Mouse (Mus musculus): ENCODE data around the gene Rnf114. TPM values are rescaled to one million over a fixed set of nuclear protein-coding genes. Genes with fewer than 3 reads are reported as not detected.

The Rnf114 gene
- polyA plus RNA-seq, 1 experiment, result 234 TPM

- Histone ChIP-seq H3K36me3 (ENCODE audit: control insufficient read depth, insufficient read depth, low read length) (peaks cover 29% of the 10 kb centered on the region), H3K4me1 (replicated peaks; ENCODE audit: control insufficient read depth, insufficient read depth, low read length) (peaks cover 10% of the 10 kb centered on the region), H3K27ac (ENCODE audit: control insufficient read depth, insufficient read depth, low read length) (no peak overlapping the region), H3K27me3 (ENCODE audit: control insufficient read depth, insufficient read depth, low read length) (no peaks in the 10 kb centered on the region), H3K4me3 (ENCODE audit: control insufficient read depth, insufficient read depth, low read length) (no peak overlapping the region)
- DNase-seq, result no peak
- TF ChIP-seq CTCF (IDR thresholded peaks at IDR 0.05; ENCODE audit: borderline replicate concordance, control insufficient read depth, extremely low read depth, insufficient read depth, low read length, poor library complexity) (no peak), POLR2A (IDR thresholded peaks at IDR 0.05; ENCODE audit: control insufficient read depth, extremely low read depth, insufficient read depth, low read length, poor library complexity) (no peak)
- WGBS, result 100% methylated on average over 1 of the region's 1 CpGs
These were observed 12.9 kb upstream of the Rnf114 start for GRCm38 (mm10) chr2:167479501-167479900.

GRCm38 (mm10) chr2:167482681-167483080 lies 9.8 kb upstream of the Rnf114 start:
- no peak for DNase-seq
- H3K4me3 ChIP-seq (ENCODE audit: control insufficient read depth, insufficient read depth, low read length), result no peak overlapping the region
- H3K36me3 ChIP-seq (ENCODE audit: control insufficient read depth, insufficient read depth, low read length), result peaks cover 31% of the 10 kb centered on the region
- WGBS, result 97% methylated on average over 4 of the region's 4 CpGs
- 0 out of 2 replicates have a peak, but pooled peaks cover 4% of the 10 kb centered on the region for H3K4me1 ChIP-seq (replicated peaks; ENCODE audit: control insufficient read depth, insufficient read depth, low read length)
- no peaks in the 10 kb centered on the region for H3K27me3 ChIP-seq (ENCODE audit: control insufficient read depth, insufficient read depth, low read length)
- no peak overlapping the region for H3K27ac ChIP-seq (ENCODE audit: control insufficient read depth, insufficient read depth, low read length)
- TF ChIP-seq CTCF (IDR thresholded peaks at IDR 0.05; ENCODE audit: borderline replicate concordance, control insufficient read depth, extremely low read depth, insufficient read depth, low read length, poor library complexity), result no peak
- no peak for TF ChIP-seq POLR2A (IDR thresholded peaks at IDR 0.05; ENCODE audit: control insufficient read depth, extremely low read depth, insufficient read depth, low read length, poor library complexity)

- 88% methylated on average over 27 of the region's 27 CpGs for WGBS
- H3K4me1 ChIP-seq (replicated peaks; ENCODE audit: control insufficient read depth, insufficient read depth, low read length), result 0 out of 2 replicates have a peak, but pooled peaks cover 4% of the 10 kb centered on the region
- peaks cover 31% of the 10 kb centered on the region for H3K36me3 ChIP-seq (ENCODE audit: control insufficient read depth, insufficient read depth, low read length)
- H3K27ac ChIP-seq (ENCODE audit: control insufficient read depth, insufficient read depth, low read length), result no peak overlapping the region
- DNase-seq, result no peak
- H3K4me3 ChIP-seq (ENCODE audit: control insufficient read depth, insufficient read depth, low read length), result no peak overlapping the region
- TF ChIP-seq CTCF (IDR thresholded peaks at IDR 0.05; ENCODE audit: borderline replicate concordance, control insufficient read depth, extremely low read depth, insufficient read depth, low read length, poor library complexity), result no peak
- TF ChIP-seq POLR2A (IDR thresholded peaks at IDR 0.05; ENCODE audit: control insufficient read depth, extremely low read depth, insufficient read depth, low read length, poor library complexity), result no peak
- H3K27me3 ChIP-seq (ENCODE audit: control insufficient read depth, insufficient read depth, low read length), result no peaks in the 10 kb centered on the region
These were observed 9.2 kb upstream of the Rnf114 start for GRCm38 (mm10) chr2:167483081-167483826.

- H3K36me3 ChIP-seq (ENCODE audit: control insufficient read depth, insufficient read depth, low read length), result peaks cover 31% of the 10 kb centered on the region
These were observed 8.5 kb upstream of the Rnf114 start for GRCm38 (mm10) chr2:167483827-167484410.

GRCm38 (mm10) chr2:167484932-167485331 lies 7.5 kb upstream of the Rnf114 start:
- Histone ChIP-seq H3K4me1 (replicated peaks; ENCODE audit: control insufficient read depth, insufficient read depth, low read length) (0 out of 2 replicates have a peak, but pooled peaks cover 4% of the 10 kb centered on the region), H3K36me3 (ENCODE audit: control insufficient read depth, insufficient read depth, low read length) (peaks cover 27% of the 10 kb centered on the region), H3K4me3 (ENCODE audit: control insufficient read depth, insufficient read depth, low read length) (no peak overlapping the region), H3K27me3 (ENCODE audit: control insufficient read depth, insufficient read depth, low read length) (no peaks in the 10 kb centered on the region), H3K27ac (ENCODE audit: control insufficient read depth, insufficient read depth, low read length) (no peak overlapping the region)
- 96% methylated on average over 11 of the region's 11 CpGs for WGBS
- DNase-seq, result no peak
- TF ChIP-seq CTCF (IDR thresholded peaks at IDR 0.05; ENCODE audit: borderline replicate concordance, control insufficient read depth, extremely low read depth, insufficient read depth, low read length, poor library complexity) (no peak), POLR2A (IDR thresholded peaks at IDR 0.05; ENCODE audit: control insufficient read depth, extremely low read depth, insufficient read depth, low read length, poor library complexity) (no peak)

More at GRCm38 (mm10) chr2:167483827-167484410, 8.5 kb upstream of the Rnf114 start:
- TF ChIP-seq CTCF (IDR thresholded peaks at IDR 0.05; ENCODE audit: borderline replicate concordance, control insufficient read depth, extremely low read depth, insufficient read depth, low read length, poor library complexity) (no peak), POLR2A (IDR thresholded peaks at IDR 0.05; ENCODE audit: control insufficient read depth, extremely low read depth, insufficient read depth, low read length, poor library complexity) (no peak)
- 0 out of 2 replicates have a peak, but pooled peaks cover 4% of the 10 kb centered on the region for H3K4me1 ChIP-seq (replicated peaks; ENCODE audit: control insufficient read depth, insufficient read depth, low read length)
- H3K27ac ChIP-seq (ENCODE audit: control insufficient read depth, insufficient read depth, low read length), result no peak overlapping the region
- 97% methylated on average over 24 of the region's 24 CpGs for WGBS
- H3K27me3 ChIP-seq (ENCODE audit: control insufficient read depth, insufficient read depth, low read length), result no peaks in the 10 kb centered on the region
- no peak for DNase-seq
- H3K4me3 ChIP-seq (ENCODE audit: control insufficient read depth, insufficient read depth, low read length), result no peak overlapping the region

- DNase-seq, result no peak
- H3K36me3 ChIP-seq (ENCODE audit: control insufficient read depth, insufficient read depth, low read length), result peaks cover 25% of the 10 kb centered on the region
- no peak for TF ChIP-seq POLR2A (IDR thresholded peaks at IDR 0.05; ENCODE audit: control insufficient read depth, extremely low read depth, insufficient read depth, low read length, poor library complexity)
- TF ChIP-seq CTCF (IDR thresholded peaks at IDR 0.05; ENCODE audit: borderline replicate concordance, control insufficient read depth, extremely low read depth, insufficient read depth, low read length, poor library complexity), result no peak
- H3K4me3 ChIP-seq (ENCODE audit: control insufficient read depth, insufficient read depth, low read length), result no peak overlapping the region
- peaks cover 6% of the 10 kb centered on the region; the same call in 1 of the 2 replicates for H3K4me1 ChIP-seq (replicated peaks; ENCODE audit: control insufficient read depth, insufficient read depth, low read length)
- no peaks in the 10 kb centered on the region for H3K27me3 ChIP-seq (ENCODE audit: control insufficient read depth, insufficient read depth, low read length)
- H3K27ac ChIP-seq (ENCODE audit: control insufficient read depth, insufficient read depth, low read length), result no peak overlapping the region
- 92% methylated on average over 7 of the region's 7 CpGs for WGBS
These were observed 6.7 kb upstream of the Rnf114 start for GRCm38 (mm10) chr2:167485501-167486377.

Data from thymus, adult 2 months (tissue).